Mouse (Mus musculus): ENCODE results near the gene Oog3. TPM values are rescaled to one million over a fixed set of nuclear protein-coding genes. Genes with fewer than 3 reads are reported as not detected.

The Oog3 gene
- not detected for total RNA-seq (2021)

DNA sequence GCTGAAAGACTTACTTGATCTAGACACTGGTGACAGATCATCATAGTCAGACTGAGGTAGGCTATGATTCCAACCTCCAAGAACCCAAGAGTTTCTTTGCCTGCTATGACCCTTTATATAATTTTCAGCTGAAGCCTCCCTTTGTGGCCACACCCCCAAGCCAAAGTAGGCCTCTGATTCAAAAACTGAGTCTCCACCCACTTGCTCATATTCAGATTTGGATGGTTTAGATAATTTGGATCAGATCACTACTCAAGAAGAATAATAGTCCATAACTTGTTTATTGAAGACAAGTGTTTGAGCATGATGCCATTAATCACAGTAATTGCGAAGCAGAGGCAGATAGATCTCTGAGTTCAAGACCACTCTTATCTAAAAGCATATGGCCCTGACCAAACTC, at the start of gene Oog3:
Gene Oog3, minus strand, starts transcription at position 101 of the 400 bp plus-strand sequence.
- intact Hi-C loops (cut with DNase I), result no loop called here
- no peak for DNase-seq (ENCODE audit: extremely low spot score in 1 of 2, low spot score in 2 of 2)

DNA sequence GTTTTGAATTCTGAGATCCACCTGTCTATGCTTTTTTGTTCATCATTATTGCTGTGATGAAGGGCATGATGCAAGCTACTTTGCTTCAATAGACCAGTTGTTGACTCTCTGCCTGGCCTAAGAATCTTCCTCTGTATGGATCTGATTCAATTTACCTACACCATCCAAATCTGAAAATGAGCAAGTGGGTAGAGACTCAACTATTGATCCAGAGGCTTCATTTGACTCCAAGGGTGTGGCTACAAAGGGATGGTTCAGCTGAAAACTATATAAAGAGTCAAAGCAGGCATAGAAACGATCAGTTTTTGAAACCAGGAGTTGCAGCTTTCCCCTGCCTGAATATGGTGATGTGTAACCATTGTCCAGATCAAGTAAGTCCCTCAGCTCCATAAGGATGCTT, 28.0 kb upstream of the Oog3 start, which contains the start of gene Oog2:
Gene Oog2, plus strand, starts transcription at position 301 of the 400 bp plus-strand sequence.
- no peak for DNase-seq (ENCODE audit: extremely low spot score in 1 of 2, low spot score in 2 of 2)
- intact Hi-C loops (cut with DNase I), result no loop called here

Other genes with a start within 250 kb of the Oog3 start
- not detected for gene Pramef25, start 211.6 kb downstream of the Oog3 start, total RNA-seq (2021)
- gene Gm13101, start 195.7 kb downstream of the Oog3 start, total RNA-seq (2021), result not detected
- gene Pramef17, start 168.3 kb downstream of the Oog3 start, total RNA-seq (2021), result not detected
- not detected for gene Pramel4, start 103.5 kb downstream of the Oog3 start, total RNA-seq (2021)
- gene Gm13102, start 56.2 kb downstream of the Oog3 start, total RNA-seq (2021), result not detected
- not detected for gene Oog2, start 28.1 kb upstream of the Oog3 start, total RNA-seq (2021)
- not detected for gene C87977, start 50.7 kb upstream of the Oog3 start, total RNA-seq (2021)
- not detected for gene Pramel5, start 117.8 kb upstream of the Oog3 start, total RNA-seq (2021)
- gene Gm13128, start 167.6 kb upstream of the Oog3 start, total RNA-seq (2021), result not detected
- not detected for gene Gm13119, start 195.3 kb upstream of the Oog3 start, total RNA-seq (2021)
- gene Pramef20, start 215.3 kb upstream of the Oog3 start, total RNA-seq (2021), result not detected
- gene Pramef12, start 245.8 kb upstream of the Oog3 start, total RNA-seq (2021), result not detected